Mouse (Mus musculus): ENCODE data around the gene Olfr722. TPM values are rescaled to one million over a fixed set of nuclear protein-coding genes. Genes with fewer than 3 reads are reported as not detected.
"Not testable (repeated sequence)": the region's sequence is repeated elsewhere in the genome, so short reads cannot be mapped to it uniquely, and the experiment has no call there.

The Olfr722 gene
- total RNA-seq (2021) = not detected
- long read RNA-seq, experiment 1 = 0 reads
- long read RNA-seq, experiment 2 = 0 reads

- TF ChIP-seq CTCF (IDR thresholded peaks at IDR 0.05) = no peak
- DNase-seq (ENCODE audit: extremely low spot score in 1 of 2, low spot score in 2 of 2) = no peak
- Histone ChIP-seq H3K27ac (no peak within 1 kb of the TSS), H3K4me3 (no peak within 1 kb of the TSS)
- intact Hi-C loops (cut with DNase I) = no loop called here
Observed at GRCm38 (mm10) chr14:49901899-49902298, at the start of gene Olfr722. Gene Olfr722 (minus strand): TSS chr14:49901999.

- intact Hi-C loops (cut with DNase I) = loop anchor here (2.0 kb wide), 1 partner anchor 33 kb away; no protein-coding TSS in a partner anchor
- not testable (repeated sequence) for H3K27ac ChIP-seq; DNase-seq (ENCODE audit: extremely low spot score in 1 of 2, low spot score in 2 of 2); H3K4me3 ChIP-seq
Observed at GRCm38 (mm10) chr14:49931687-49932086, 29.9 kb upstream of the Olfr722 start, which contains the start of gene Olfr723. Gene Olfr723 (minus strand): TSS chr14:49931787.

GRCm38 (mm10) chr14:49860387-49860786 lies 41.4 kb downstream of the Olfr722 start:
- intact Hi-C loops (cut with DNase I) = loop anchor here (10.0 kb wide), 2 partner anchors 924 to 1204 kb away; partner anchors contain the start of gene Ttc5
- TF ChIP-seq CTCF (IDR thresholded peaks at IDR 0.05) = peak; percentile 70
- Histone ChIP-seq H3K4me3 (no peak overlapping the region), H3K27ac (no peak overlapping the region)
- no peak for DNase-seq (ENCODE audit: extremely low spot score in 1 of 2, low spot score in 2 of 2)

Other genes with a start within 250 kb of the Olfr722 start
- 10 to 100 TPM; 23.3 to 24.9 TPM for gene Armh4, start 118.6 kb downstream of the Olfr722 start, total RNA-seq (2021)
- gene Olfr723, start 29.8 kb upstream of the Olfr722 start, total RNA-seq (2021) = not detected
- gene Olfr724, start 61.3 kb upstream of the Olfr722 start, total RNA-seq (2021) = not detected
- not detected for gene Olfr725, start 138.4 kb upstream of the Olfr722 start, total RNA-seq (2021)
- not detected for gene Olfr726, start 189.0 kb upstream of the Olfr722 start, total RNA-seq (2021)
- gene Olfr727, start 221.2 kb upstream of the Olfr722 start, total RNA-seq (2021) = not detected
- gene Olfr728, start 240.7 kb upstream of the Olfr722 start, total RNA-seq (2021) = not detected